Mouse (Mus musculus) thymus, adult 2 months (tissue): ENCODE results near the gene Dock8.

Experiments
- CTCF ChIP-seq: fragments of 200-500 bp; IDR thresholded peaks from 2 replicates; pipeline ENCODE4 v1.5.1; 2012; ENCODE audit warnings: mild to moderate bottlenecking, control low read depth, low read length, moderate library complexity, borderline replicate concordance; ENCODE audit not compliant: control insufficient read depth, poor library complexity, insufficient read depth; ENCODE audit errors: extremely low read depth
- POLR2A ChIP-seq: fragments of 200-500 bp; IDR thresholded peaks from 2 replicates; pipeline ENCODE4 v1.6.1; 2012; ENCODE audit warnings: mild to moderate bottlenecking, low read length, control low read depth, moderate library complexity; ENCODE audit not compliant: control insufficient read depth, poor library complexity, insufficient read depth; ENCODE audit errors: extremely low read depth

DNA sequence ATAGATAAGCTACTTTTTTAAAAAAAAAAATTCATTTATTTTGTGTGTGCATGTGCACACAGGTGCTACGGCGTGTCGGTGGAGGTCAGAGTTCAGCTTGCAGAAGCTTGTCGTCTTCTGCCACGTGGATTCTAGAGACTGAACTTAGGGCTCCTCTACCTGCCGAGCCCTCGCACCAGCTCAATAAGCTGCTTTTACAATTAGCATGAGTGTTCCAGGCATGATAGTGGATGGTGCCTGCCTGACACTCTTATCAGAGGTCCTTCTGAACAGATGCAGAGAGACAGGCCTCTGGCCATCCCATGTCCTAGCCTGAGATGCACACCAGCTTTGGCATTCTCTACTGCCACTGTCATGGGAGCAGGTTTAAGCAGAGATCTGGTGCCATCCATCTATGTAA is 55.7 kb downstream of the Dock8 start:
- TF ChIP-seq CTCF: no peak
- TF ChIP-seq POLR2A: no peak
